Mouse (Mus musculus): ENCODE results near the gene Gmfg. TPM values are rescaled to one million over a fixed set of nuclear protein-coding genes. Genes with fewer than 3 reads are reported as not detected.

Gene Gmfg
- polyA plus RNA-seq, 1 experiment from 2014 or later: 6.4 TPM

- no peak overlapping the region for H3K4me2 ChIP-seq
- H3K9me3 ChIP-seq (replicated peaks; ENCODE audit: control insufficient read depth, low read length): no peaks in the 10 kb centered on the region
- H3K4me3 ChIP-seq (ENCODE audit: low read depth, low read length): no peak overlapping the region
- WGBS (ENCODE audit: insufficient replicate concordance): 38% methylated on average over 4 of the region's 4 CpGs
- ATAC-seq (replicated peaks; ENCODE audit: insufficient number of reproducible peaks, low FRiP score, low TSS enrichment): no peak
- no peak overlapping the region for H3K27ac ChIP-seq (ENCODE audit: low read depth, low read length)
- no peaks in the 10 kb centered on the region for H3K36me3 ChIP-seq (ENCODE audit: control insufficient read depth, insufficient read depth, low read length)
- H3K9ac ChIP-seq (ENCODE audit: low read depth, low read length): no peak overlapping the region
- H3K4me1 ChIP-seq (ENCODE audit: control insufficient read depth, insufficient read depth, low read length): no peaks in the 10 kb centered on the region
- H3K27me3 ChIP-seq (ENCODE audit: control insufficient read depth, insufficient read depth, low read length): peaks cover 8% of the 10 kb centered on the region
Measured at GRCm38 (mm10) chr7:28484192-28484591, 46.9 kb downstream of the Gmfg start.

GRCm38 (mm10) chr7:28488030-28488491 lies 50.8 kb downstream of the Gmfg start:
- H3K4me3 ChIP-seq (ENCODE audit: low read depth, low read length): 0 out of 2 replicates have a peak overlapping the region, but pooled peaks have one; percentile 6
- no peak for ATAC-seq (replicated peaks; ENCODE audit: insufficient number of reproducible peaks, low FRiP score, low TSS enrichment)

GRCm38 (mm10) chr7:28490410-28490809 lies 53.2 kb downstream of the Gmfg start:
- Histone ChIP-seq H3K9me3 (replicated peaks; ENCODE audit: control insufficient read depth, low read length) (no peaks in the 10 kb centered on the region), H3K9ac (ENCODE audit: low read depth, low read length) (no peak overlapping the region), H3K4me3 (ENCODE audit: low read depth, low read length) (no peak overlapping the region), H3K27me3 (ENCODE audit: control insufficient read depth, insufficient read depth, low read length) (peaks cover 8% of the 10 kb centered on the region), H3K4me1 (ENCODE audit: control insufficient read depth, insufficient read depth, low read length) (no peaks in the 10 kb centered on the region), H3K4me2 (peak overlapping the region; percentile 32), H3K36me3 (ENCODE audit: control insufficient read depth, insufficient read depth, low read length) (no peaks in the 10 kb centered on the region), H3K27ac (ENCODE audit: low read depth, low read length) (no peak overlapping the region)
- 3% methylated on average over 10 of the region's 10 CpGs for WGBS (ENCODE audit: insufficient replicate concordance)
- ATAC-seq (replicated peaks; ENCODE audit: insufficient number of reproducible peaks, low FRiP score, low TSS enrichment): no peak

More at GRCm38 (mm10) chr7:28488030-28488491, 50.8 kb downstream of the Gmfg start:
- peaks cover 8% of the 10 kb centered on the region for H3K27me3 ChIP-seq (ENCODE audit: control insufficient read depth, insufficient read depth, low read length)
- H3K4me2 ChIP-seq: peak overlapping the region; percentile 18
- no peak overlapping the region for H3K9ac ChIP-seq (ENCODE audit: low read depth, low read length)
- 2% methylated on average over 16 of the region's 16 CpGs for WGBS (ENCODE audit: insufficient replicate concordance)
- no peaks in the 10 kb centered on the region for H3K36me3 ChIP-seq (ENCODE audit: control insufficient read depth, insufficient read depth, low read length)
- H3K27ac ChIP-seq (ENCODE audit: low read depth, low read length): no peak overlapping the region
- H3K4me1 ChIP-seq (ENCODE audit: control insufficient read depth, insufficient read depth, low read length): no peaks in the 10 kb centered on the region
- no peaks in the 10 kb centered on the region for H3K9me3 ChIP-seq (replicated peaks; ENCODE audit: control insufficient read depth, low read length)

- Histone ChIP-seq H3K4me1 (ENCODE audit: control insufficient read depth, insufficient read depth, low read length) (no peaks in the 10 kb centered on the region), H3K9me3 (replicated peaks; ENCODE audit: control insufficient read depth, low read length) (no peaks in the 10 kb centered on the region), H3K27me3 (ENCODE audit: control insufficient read depth, insufficient read depth, low read length) (peaks cover 8% of the 10 kb centered on the region), H3K9ac (ENCODE audit: low read depth, low read length) (no peak overlapping the region), H3K36me3 (ENCODE audit: control insufficient read depth, insufficient read depth, low read length) (no peaks in the 10 kb centered on the region), H3K27ac (ENCODE audit: low read depth, low read length) (no peak overlapping the region), H3K4me3 (ENCODE audit: low read depth, low read length) (no peak overlapping the region), H3K4me2 (peak overlapping the region; percentile 32)
- no peak for ATAC-seq (replicated peaks; ENCODE audit: insufficient number of reproducible peaks, low FRiP score, low TSS enrichment)
- WGBS (ENCODE audit: insufficient replicate concordance): 31% methylated on average over 14 of the region's 14 CpGs
Measured at GRCm38 (mm10) chr7:28490903-28491302, 53.7 kb downstream of the Gmfg start.

- Histone ChIP-seq H3K4me2 (no peak overlapping the region), H3K9ac (ENCODE audit: low read depth, low read length) (no peak overlapping the region), H3K4me1 (ENCODE audit: control insufficient read depth, insufficient read depth, low read length) (no peaks in the 10 kb centered on the region), H3K27ac (ENCODE audit: low read depth, low read length) (no peak overlapping the region), H3K9me3 (replicated peaks; ENCODE audit: control insufficient read depth, low read length) (no peaks in the 10 kb centered on the region), H3K27me3 (ENCODE audit: control insufficient read depth, insufficient read depth, low read length) (peaks cover 7% of the 10 kb centered on the region), H3K4me3 (ENCODE audit: low read depth, low read length) (no peak overlapping the region), H3K36me3 (ENCODE audit: control insufficient read depth, insufficient read depth, low read length) (no peaks in the 10 kb centered on the region)
- WGBS (ENCODE audit: insufficient replicate concordance): 82% methylated on average over 8 of the region's 8 CpGs
- no peak for ATAC-seq (replicated peaks; ENCODE audit: insufficient number of reproducible peaks, low FRiP score, low TSS enrichment)
Measured at GRCm38 (mm10) chr7:28492310-28492709, 55.1 kb downstream of the Gmfg start.

- H3K36me3 ChIP-seq (ENCODE audit: control insufficient read depth, insufficient read depth, low read length): no peaks in the 10 kb centered on the region
- no peaks in the 10 kb centered on the region for H3K27me3 ChIP-seq (ENCODE audit: control insufficient read depth, insufficient read depth, low read length)
- no peaks in the 10 kb centered on the region for H3K9me3 ChIP-seq (replicated peaks; ENCODE audit: control insufficient read depth, low read length)
- H3K9ac ChIP-seq (ENCODE audit: low read depth, low read length): no peak overlapping the region
- no peak overlapping the region for H3K4me3 ChIP-seq (ENCODE audit: low read depth, low read length)
- ATAC-seq (replicated peaks; ENCODE audit: insufficient number of reproducible peaks, low FRiP score, low TSS enrichment): no peak
- no peaks in the 10 kb centered on the region for H3K4me1 ChIP-seq (ENCODE audit: control insufficient read depth, insufficient read depth, low read length)
- 79% methylated on average over 11 of the region's 11 CpGs for WGBS (ENCODE audit: insufficient replicate concordance)
- no peak overlapping the region for H3K4me2 ChIP-seq
- no peak overlapping the region for H3K27ac ChIP-seq (ENCODE audit: low read depth, low read length)
Measured at GRCm38 (mm10) chr7:28495426-28495825, 58.2 kb downstream of the Gmfg start.

Other genes with a start within 250 kb of the Gmfg start
- 5.4 TPM in 2 replicates for gene Eid2, start 169.6 kb upstream of the Gmfg start, polyA plus RNA-seq (2014; fragmentation: Nextera tagmentation; extraction: Ambion mirVana)
- gene Eid2b, start 159.7 kb upstream of the Gmfg start, polyA plus RNA-seq (2014; fragmentation: Nextera tagmentation; extraction: Ambion mirVana): 6.3 and 8.1 TPM in 2 replicates
- not detected in 2 replicates for gene Selenov, start 146.3 kb upstream of the Gmfg start, polyA plus RNA-seq (2014; fragmentation: Nextera tagmentation; extraction: Ambion mirVana)
- 0.24 and 0.43 TPM in 2 replicates for gene Dll3, start 135.2 kb upstream of the Gmfg start, polyA plus RNA-seq (2014; fragmentation: Nextera tagmentation; extraction: Ambion mirVana)
- gene Timm50, start 125.4 kb upstream of the Gmfg start, polyA plus RNA-seq (2014; fragmentation: Nextera tagmentation; extraction: Ambion mirVana): 139 and 141 TPM in 2 replicates
- 55.2 and 60.3 TPM in 2 replicates for gene Supt5, start 98.7 kb upstream of the Gmfg start, polyA plus RNA-seq (2014; fragmentation: Nextera tagmentation; extraction: Ambion mirVana)
- gene Rps16, start 86.8 kb upstream of the Gmfg start, polyA plus RNA-seq (2014; fragmentation: Nextera tagmentation; extraction: Ambion mirVana): 750 and 792 TPM in 2 replicates
- gene Plekhg2, start 64.8 kb upstream of the Gmfg start, polyA plus RNA-seq (2014; fragmentation: Nextera tagmentation; extraction: Ambion mirVana): 44.6 and 47.8 TPM in 2 replicates
- 10.9 and 11.6 TPM in 2 replicates for gene Zfp36, start 57.2 kb upstream of the Gmfg start, polyA plus RNA-seq (2014; fragmentation: Nextera tagmentation; extraction: Ambion mirVana)
- gene Med29, start 44.7 kb upstream of the Gmfg start, polyA plus RNA-seq (2014; fragmentation: Nextera tagmentation; extraction: Ambion mirVana): 46.4 and 54.3 TPM in 2 replicates
- gene Paf1, start 44.5 kb upstream of the Gmfg start, polyA plus RNA-seq (2014; fragmentation: Nextera tagmentation; extraction: Ambion mirVana): 70.2 and 81.4 TPM in 2 replicates
- gene Lrfn1, start 14.5 kb downstream of the Gmfg start, polyA plus RNA-seq (2014; fragmentation: Nextera tagmentation; extraction: Ambion mirVana): 1.4 and 1.7 TPM in 2 replicates
- gene Ifnl2, start 73.0 kb downstream of the Gmfg start, polyA plus RNA-seq (2014; fragmentation: Nextera tagmentation; extraction: Ambion mirVana): not detected in 2 replicates
- not detected in 2 replicates for gene Ifnl3, start 85.4 kb downstream of the Gmfg start, polyA plus RNA-seq (2014; fragmentation: Nextera tagmentation; extraction: Ambion mirVana)
- not detected in 2 replicates for gene Sycn, start 103.4 kb downstream of the Gmfg start, polyA plus RNA-seq (2014; fragmentation: Nextera tagmentation; extraction: Ambion mirVana)
- not detected in 2 replicates for gene Nccrp1, start 109.8 kb downstream of the Gmfg start, polyA plus RNA-seq (2014; fragmentation: Nextera tagmentation; extraction: Ambion mirVana)
- 22.2 and 22.8 TPM in 2 replicates for gene Samd4b, start 160.7 kb downstream of the Gmfg start, polyA plus RNA-seq (2014; fragmentation: Nextera tagmentation; extraction: Ambion mirVana)
- 25.4 and 27.6 TPM in 2 replicates for gene Pak4, start 160.7 kb downstream of the Gmfg start, polyA plus RNA-seq (2014; fragmentation: Nextera tagmentation; extraction: Ambion mirVana)
- gene Acp7, start 193.9 kb downstream of the Gmfg start, polyA plus RNA-seq (2014; fragmentation: Nextera tagmentation; extraction: Ambion mirVana): 0.17 TPM in 1 of 2 replicates, not detected in the other

Measured in heart, embryonic 11.5 days (tissue).